Mouse (Mus musculus): ENCODE measurements around the gene Metrn. TPM values are rescaled to one million over a fixed set of nuclear protein-coding genes. Genes with fewer than 3 reads are reported as not detected.

The Metrn gene
- polyA plus RNA-seq, 1 experiment from 2014 or later, result 10.3 TPM

GRCm38 (mm10) chr17:25756378-25757242 lies 40.3 kb downstream of the Metrn start:
- no peak overlapping the region; the same call in 1 of the 2 replicates for H3K9ac ChIP-seq (ENCODE audit: low read depth, low read length)
- H3K4me2 ChIP-seq (ENCODE audit: low read depth, low read length), result no peak overlapping the region
- H3K36me3 ChIP-seq (ENCODE audit: control insufficient read depth, insufficient read depth, low read length), result no peaks in the 10 kb centered on the region
- ATAC-seq (ENCODE audit: low read depth) (no peak), DNase-seq (ENCODE audit: low spot score) (no peak)
- H3K27me3 ChIP-seq (replicated peaks; ENCODE audit: control insufficient read depth, insufficient read depth, low read length), result no peaks in the 10 kb centered on the region
- H3K9me3 ChIP-seq (ENCODE audit: control insufficient read depth, low read length), result no peaks in the 10 kb centered on the region
- WGBS, result 65% methylated on average over 9 of the region's 9 CpGs
- H3K4me3 ChIP-seq (ENCODE audit: low read depth, low read length), result no peak overlapping the region
- no peak overlapping the region for H3K27ac ChIP-seq (replicated peaks; ENCODE audit: low read depth, low read length)
- H3K4me1 ChIP-seq (ENCODE audit: control insufficient read depth, insufficient read depth, low read length), result no peaks in the 10 kb centered on the region

GRCm38 (mm10) chr17:25755627-25756377 lies 41.1 kb downstream of the Metrn start:
- Histone ChIP-seq H3K4me2 (ENCODE audit: low read depth, low read length) (no peak overlapping the region), H3K4me3 (ENCODE audit: low read depth, low read length) (no peak overlapping the region), H3K9me3 (ENCODE audit: control insufficient read depth, low read length) (no peaks in the 10 kb centered on the region), H3K36me3 (ENCODE audit: control insufficient read depth, insufficient read depth, low read length) (no peaks in the 10 kb centered on the region), H3K27ac (replicated peaks; ENCODE audit: low read depth, low read length) (no peak overlapping the region), H3K9ac (ENCODE audit: low read depth, low read length) (no peak overlapping the region), H3K27me3 (replicated peaks; ENCODE audit: control insufficient read depth, insufficient read depth, low read length) (no peaks in the 10 kb centered on the region), H3K4me1 (ENCODE audit: control insufficient read depth, insufficient read depth, low read length) (peaks cover 3% of the 10 kb centered on the region; the same call in 1 of the 2 replicates)
- 21% methylated on average over 4 of the region's 4 CpGs for WGBS
- ATAC-seq (ENCODE audit: low read depth) (no peak), DNase-seq (ENCODE audit: low spot score) (peak; percentile 11)

GRCm38 (mm10) chr17:25755086-25755485 lies 41.9 kb downstream of the Metrn start:
- ATAC-seq (ENCODE audit: low read depth) (no peak), DNase-seq (ENCODE audit: low spot score) (no peak)
- Histone ChIP-seq H3K4me2 (ENCODE audit: low read depth, low read length) (no peak overlapping the region), H3K4me1 (ENCODE audit: control insufficient read depth, insufficient read depth, low read length) (peaks cover 3% of the 10 kb centered on the region; the same call in 1 of the 2 replicates), H3K36me3 (ENCODE audit: control insufficient read depth, insufficient read depth, low read length) (no peaks in the 10 kb centered on the region), H3K9ac (ENCODE audit: low read depth, low read length) (no peak overlapping the region), H3K4me3 (ENCODE audit: low read depth, low read length) (no peak overlapping the region), H3K9me3 (ENCODE audit: control insufficient read depth, low read length) (no peaks in the 10 kb centered on the region), H3K27ac (replicated peaks; ENCODE audit: low read depth, low read length) (no peak overlapping the region), H3K27me3 (replicated peaks; ENCODE audit: control insufficient read depth, insufficient read depth, low read length) (no peaks in the 10 kb centered on the region)
- 75% methylated on average over 4 of the region's 4 CpGs for WGBS

DNA sequence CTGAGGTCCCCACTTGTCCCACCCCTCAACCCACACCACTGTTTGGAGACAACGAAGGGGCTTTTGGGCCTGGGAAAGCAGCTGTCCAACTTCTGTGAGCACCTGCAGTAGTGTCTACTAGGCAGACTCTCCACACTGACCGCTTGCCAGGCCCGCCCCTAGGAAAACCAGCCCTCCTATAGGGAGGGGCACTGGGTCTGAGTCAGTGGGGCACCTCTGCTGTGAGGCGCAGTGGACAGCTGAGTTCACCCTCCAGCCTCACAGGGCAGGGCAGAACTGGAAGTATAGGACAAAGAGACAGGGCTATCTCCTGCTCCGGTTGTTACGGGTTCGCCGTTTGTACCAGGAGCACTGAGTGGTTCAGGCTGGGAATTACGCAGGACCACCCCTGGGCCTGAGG lies 42.7 kb downstream of the Metrn start, which contains the start of gene Msln:
TSS of gene Msln (minus strand) at position 138 of the 400 bp plus-strand sequence.
- H3K9ac ChIP-seq (ENCODE audit: low read depth, low read length), result no peak within 1 kb of the TSS
- no peak within 1 kb of the TSS for H3K4me3 ChIP-seq (ENCODE audit: low read depth, low read length)
- no peaks in the 10 kb centered on the region for H3K36me3 ChIP-seq (ENCODE audit: control insufficient read depth, insufficient read depth, low read length)
- H3K27me3 ChIP-seq (replicated peaks; ENCODE audit: control insufficient read depth, insufficient read depth, low read length), result no peaks in the 10 kb centered on the region
- peaks cover 3% of the 10 kb centered on the region; the same call in 1 of the 2 replicates for H3K4me1 ChIP-seq (ENCODE audit: control insufficient read depth, insufficient read depth, low read length)
- no peaks in the 10 kb centered on the region for H3K9me3 ChIP-seq (ENCODE audit: control insufficient read depth, low read length)
- no peak within 1 kb of the TSS for H3K4me2 ChIP-seq (ENCODE audit: low read depth, low read length)
- DNase-seq (ENCODE audit: low spot score), result no peak
- WGBS, result 85% methylated on average over 9 of the region's 9 CpGs
- no peak within 1 kb of the TSS for H3K27ac ChIP-seq (replicated peaks; ENCODE audit: low read depth, low read length)
- no peak for ATAC-seq (ENCODE audit: low read depth)

DNA sequence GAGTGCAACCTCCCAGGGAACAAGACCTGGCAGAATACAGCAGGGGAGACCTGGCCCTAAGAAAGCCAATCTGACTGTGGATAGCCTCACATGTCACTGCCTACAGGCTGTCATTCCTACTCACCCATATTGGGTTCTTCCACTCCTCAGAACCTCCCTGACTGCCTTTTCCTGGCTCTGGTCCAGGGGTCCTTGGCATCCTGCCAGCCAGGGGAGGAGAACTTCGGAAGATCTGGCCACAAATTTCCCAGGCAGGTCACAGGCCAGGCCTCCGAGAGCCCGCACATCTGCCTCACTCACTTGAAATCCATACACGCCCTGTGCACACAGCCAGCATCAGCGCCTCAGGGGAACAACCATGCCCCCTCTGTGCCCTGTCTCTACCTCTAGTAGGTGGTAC lies 45.5 kb downstream of the Metrn start:
- Histone ChIP-seq H3K4me3 (ENCODE audit: low read depth, low read length) (no peak overlapping the region), H3K27me3 (replicated peaks; ENCODE audit: control insufficient read depth, insufficient read depth, low read length) (no peaks in the 10 kb centered on the region), H3K4me1 (ENCODE audit: control insufficient read depth, insufficient read depth, low read length) (peaks cover 3% of the 10 kb centered on the region; the same call in 1 of the 2 replicates), H3K4me2 (ENCODE audit: low read depth, low read length) (no peak overlapping the region), H3K36me3 (ENCODE audit: control insufficient read depth, insufficient read depth, low read length) (no peaks in the 10 kb centered on the region), H3K9me3 (ENCODE audit: control insufficient read depth, low read length) (no peaks in the 10 kb centered on the region), H3K9ac (ENCODE audit: low read depth, low read length) (no peak overlapping the region), H3K27ac (replicated peaks; ENCODE audit: low read depth, low read length) (no peak overlapping the region)
- ATAC-seq (ENCODE audit: low read depth) (no peak), DNase-seq (ENCODE audit: low spot score) (peak; percentile 52)
- 25% methylated on average over 5 of the region's 5 CpGs for WGBS

- Histone ChIP-seq H3K4me2 (ENCODE audit: low read depth, low read length) (no peak overlapping the region), H3K36me3 (ENCODE audit: control insufficient read depth, insufficient read depth, low read length) (no peaks in the 10 kb centered on the region), H3K4me3 (ENCODE audit: low read depth, low read length) (no peak overlapping the region), H3K4me1 (ENCODE audit: control insufficient read depth, insufficient read depth, low read length) (peaks cover 3% of the 10 kb centered on the region; the same call in 1 of the 2 replicates), H3K27ac (replicated peaks; ENCODE audit: low read depth, low read length) (no peak overlapping the region), H3K9me3 (ENCODE audit: control insufficient read depth, low read length) (no peaks in the 10 kb centered on the region), H3K9ac (ENCODE audit: low read depth, low read length) (no peak overlapping the region), H3K27me3 (replicated peaks; ENCODE audit: control insufficient read depth, insufficient read depth, low read length) (no peaks in the 10 kb centered on the region)
- ATAC-seq (ENCODE audit: low read depth) (no peak), DNase-seq (ENCODE audit: low spot score) (no peak)
- WGBS, result 81% methylated on average over 6 of the region's 6 CpGs
Measured at GRCm38 (mm10) chr17:25749314-25749713, 47.6 kb downstream of the Metrn start.

GRCm38 (mm10) chr17:25748238-25748637 lies 48.7 kb downstream of the Metrn start:
- WGBS, result 96% methylated on average over 4 of the region's 4 CpGs
- no peaks in the 10 kb centered on the region for H3K9me3 ChIP-seq (ENCODE audit: control insufficient read depth, low read length)
- H3K36me3 ChIP-seq (ENCODE audit: control insufficient read depth, insufficient read depth, low read length), result no peaks in the 10 kb centered on the region
- H3K4me3 ChIP-seq (ENCODE audit: low read depth, low read length), result no peak overlapping the region
- no peak for ATAC-seq (ENCODE audit: low read depth)
- DNase-seq (ENCODE audit: low spot score), result no peak
- no peak overlapping the region for H3K4me2 ChIP-seq (ENCODE audit: low read depth, low read length)
- no peak overlapping the region for H3K27ac ChIP-seq (replicated peaks; ENCODE audit: low read depth, low read length)
- H3K9ac ChIP-seq (ENCODE audit: low read depth, low read length), result no peak overlapping the region
- H3K27me3 ChIP-seq (replicated peaks; ENCODE audit: control insufficient read depth, insufficient read depth, low read length), result no peaks in the 10 kb centered on the region
- peaks cover 3% of the 10 kb centered on the region; the same call in 1 of the 2 replicates for H3K4me1 ChIP-seq (ENCODE audit: control insufficient read depth, insufficient read depth, low read length)

DNA sequence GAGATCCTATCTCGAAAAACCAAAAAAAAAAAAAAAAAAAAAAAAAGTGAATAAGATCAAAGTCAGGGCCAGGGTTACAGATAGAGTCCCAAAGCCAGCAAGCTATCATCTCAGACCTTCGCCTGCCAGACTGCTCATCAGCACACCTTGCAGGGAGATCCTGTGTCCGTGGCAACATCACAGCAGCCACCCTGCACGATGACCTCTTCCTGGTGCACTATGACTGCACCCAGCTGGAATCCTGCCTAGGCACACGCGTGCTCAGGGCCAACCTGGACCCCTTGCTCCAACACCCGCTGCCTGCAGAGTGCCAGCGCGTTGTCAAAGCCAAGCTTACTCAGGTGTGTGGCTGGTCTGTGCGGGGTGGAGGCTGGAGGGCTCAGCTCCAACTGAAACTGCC lies 52.6 kb downstream of the Metrn start:
- Histone ChIP-seq H3K27ac (replicated peaks; ENCODE audit: low read depth, low read length) (no peak overlapping the region), H3K4me2 (ENCODE audit: low read depth, low read length) (no peak overlapping the region), H3K9ac (ENCODE audit: low read depth, low read length) (no peak overlapping the region), H3K4me3 (ENCODE audit: low read depth, low read length) (no peak overlapping the region), H3K27me3 (replicated peaks; ENCODE audit: control insufficient read depth, insufficient read depth, low read length) (no peaks in the 10 kb centered on the region), H3K36me3 (ENCODE audit: control insufficient read depth, insufficient read depth, low read length) (no peaks in the 10 kb centered on the region), H3K4me1 (ENCODE audit: control insufficient read depth, insufficient read depth, low read length) (no peaks in the 10 kb centered on the region), H3K9me3 (ENCODE audit: control insufficient read depth, low read length) (no peaks in the 10 kb centered on the region)
- 80% methylated on average over 10 of the region's 10 CpGs for WGBS
- DNase-seq (ENCODE audit: low spot score), result no peak
- no peak for ATAC-seq (ENCODE audit: low read depth)

Measured in embryonic facial prominence, embryonic 14.5 days (tissue).